Comparison of ENCODE assay signal across 28 mouse cellular contexts in genomic region chr8:71297439-71297838, GRCm38 (mm10). TPM values are rescaled to one million over a fixed set of nuclear protein-coding genes. Genes with fewer than 3 reads are reported as not detected.
DNase-seq lines count a peak whose midpoint lies in the region; ATAC-seq and TF ChIP-seq lines count a peak whose summit lies in the region.
"Had no signal": no experiment of that assay in that cellular context is flagged by ENCODE, and none has a peak within 500 bp of the region (broad histone marks: within the 10 kb centered on the region; RNA-seq: fewer than 3 reads in every experiment).

No protein-coding gene starts in this region.

- TF ChIP-seq CTCF in gastrocnemius, adult 2 months (IDR thresholded peaks at IDR 0.05), result no peak
- TF ChIP-seq CTCF in bone marrow macrophage, adult 2 months (IDR thresholded peaks at IDR 0.05; ENCODE audit: low read depth, low read length), result no peak
- no peak for TF ChIP-seq CTCF in kidney, adult 2 months (conservative IDR thresholded peaks at IDR 0.05; ENCODE audit: insufficient read depth, insufficient read length, low read depth, low read length)

- no peak overlapping the region for H3K9ac ChIP-seq in liver, embryonic 13.5 days
- H3K9ac ChIP-seq: embryonic facial prominence, embryonic 13.5 days; forebrain, embryonic 12.5 days; forebrain, embryonic 15.5 days; hindbrain, embryonic 13.5 days; intestine, embryonic 15.5 days had no signal

- no peak overlapping the region for H3K4me2 ChIP-seq in liver, embryonic 13.5 days
- H3K4me2 ChIP-seq: embryonic facial prominence, embryonic 13.5 days; forebrain, embryonic 12.5 days; forebrain, embryonic 15.5 days; heart, embryonic 11.5 days; hindbrain, embryonic 13.5 days; intestine, embryonic 15.5 days had no signal

- H3K9me3 ChIP-seq in liver, embryonic 13.5 days (replicated peaks), result no peaks in the 10 kb centered on the region
- H3K9me3 ChIP-seq: forebrain, embryonic 15.5 days; hindbrain, embryonic 13.5 days; intestine, embryonic 15.5 days had no signal

- 70% methylated on average over 1 of the region's 1 CpGs for WGBS in liver, embryonic 13.5 days (ENCODE audit: insufficient replicate concordance)
- 85% methylated on average over 1 of the region's 1 CpGs for WGBS in kidney, adult 2 months

- no peak for DNase-seq in gastrocnemius, adult 2 months
- no peak for DNase-seq in gastrocnemius, postnatal 4 days (ENCODE audit: low spot score in 2 of 2)
- no peak for DNase-seq in liver, embryonic 13.5 days
- DNase-seq in liver, result no peak
- DNase-seq in A20 (ENCODE audit: low read depth, low spot score), result peak; percentile 59
- DNase-seq in kidney, adult 2 months, result no peak
- no peak for DNase-seq in left cerebral cortex, postnatal 36 days (ENCODE audit: low spot score in 2 of 2)
- DNase-seq: adrenal gland, adult 8-10 months; adrenal gland, postnatal 25 days; B cell, adult 2 months; cerebellum, adult 11-12 months; cerebellum, adult 8-10 months; cerebellum, postnatal 10 days; cerebellum, postnatal 36 days; embryo, embryonic 11 days; gastrocnemius, postnatal 10 days; gastrocnemius, postnatal 36 days had no signal

- no peak overlapping the region for H3K4me3 ChIP-seq in gastrocnemius, adult 2 months
- no peak overlapping the region for H3K4me3 ChIP-seq in liver, embryonic 13.5 days (replicated peaks)
- H3K4me3 ChIP-seq in bone marrow macrophage, adult 2 months (ENCODE audit: insufficient read depth, low read length), result no peak overlapping the region
- H3K4me3 ChIP-seq in kidney, adult 2 months (ENCODE audit: insufficient read depth, low read depth, low read length), result no peak overlapping the region
- H3K4me3 ChIP-seq: embryonic facial prominence, embryonic 10.5 days; embryonic facial prominence, embryonic 13.5 days; erythroblast, embryonic 14.5 days; forebrain, embryonic 12.5 days; forebrain, embryonic 15.5 days; hindbrain, embryonic 10.5 days; hindbrain, embryonic 13.5 days; intestine, embryonic 15.5 days had no signal

- no peaks in the 10 kb centered on the region for H3K27me3 ChIP-seq in liver, embryonic 13.5 days
- no peaks in the 10 kb centered on the region for H3K27me3 ChIP-seq in kidney, adult 2 months (replicated peaks; ENCODE audit: control insufficient read depth, insufficient read depth, low read length)
- H3K27me3 ChIP-seq: embryonic facial prominence, embryonic 13.5 days; forebrain, embryonic 12.5 days; forebrain, embryonic 15.5 days; hindbrain, embryonic 13.5 days; intestine, embryonic 15.5 days had no signal

- no peak for ATAC-seq in liver, embryonic 13.5 days (ENCODE audit: low read depth)
- ATAC-seq: forebrain, embryonic 15.5 days; hindbrain, embryonic 16.5 days; intestine, embryonic 15.5 days had no signal

- intact Hi-C loops in gastrocnemius, adult 2 months (cut with DNase I), result no loop called here
- intact Hi-C loops in left cerebral cortex, postnatal 36 days (cut with DNase I), result no loop called here

- H3K27ac ChIP-seq in gastrocnemius, adult 2 months, result peak overlapping the region; percentile 60
- H3K27ac ChIP-seq in liver, embryonic 13.5 days, result peak overlapping the region; percentile 54; the same call in 1 of the 2 replicates
- peak overlapping the region; percentile 96 for H3K27ac ChIP-seq in bone marrow macrophage, adult 2 months (ENCODE audit: insufficient read depth, low read depth, low read length)
- H3K27ac ChIP-seq in kidney, adult 2 months (ENCODE audit: insufficient read depth, low read depth, low read length), result no peak overlapping the region
- H3K27ac ChIP-seq: embryonic facial prominence, embryonic 10.5 days; embryonic facial prominence, embryonic 13.5 days; forebrain, embryonic 12.5 days; forebrain, embryonic 15.5 days; hindbrain, embryonic 10.5 days; hindbrain, embryonic 13.5 days; intestine, embryonic 15.5 days had no signal

- H3K4me1 ChIP-seq in liver, embryonic 13.5 days (replicated peaks), result peaks cover 12% of the 10 kb centered on the region
- peaks cover 65% of the 10 kb centered on the region for H3K4me1 ChIP-seq in bone marrow macrophage, adult 2 months (ENCODE audit: control insufficient read depth, insufficient read depth, low read length)
- H3K4me1 ChIP-seq in kidney, adult 2 months (ENCODE audit: control insufficient read depth, insufficient read depth, low read length), result no peaks in the 10 kb centered on the region
- H3K4me1 ChIP-seq: embryonic facial prominence, embryonic 10.5 days; embryonic facial prominence, embryonic 13.5 days; forebrain, embryonic 12.5 days; forebrain, embryonic 15.5 days; hindbrain, embryonic 10.5 days; hindbrain, embryonic 13.5 days; intestine, embryonic 15.5 days had no signal

- no peak for TF ChIP-seq POLR2A in bone marrow macrophage, adult 2 months (IDR thresholded peaks at IDR 0.05; ENCODE audit: borderline replicate concordance, low read depth, low read length)
- no peak for TF ChIP-seq POLR2A in kidney, adult 2 months (IDR thresholded peaks at IDR 0.05; ENCODE audit: low read depth, low read length)

- H3K36me3 ChIP-seq in liver, embryonic 13.5 days, result peaks cover 50% of the 10 kb centered on the region
- H3K36me3 ChIP-seq in kidney, adult 2 months (ENCODE audit: control insufficient read depth, insufficient read depth, low read length), result no peaks in the 10 kb centered on the region

RNA-seq across cellular contexts. Expression of gene Haus8, which starts 24.7 kb away (rescaled TPM):
- 1 to 10 TPM; 5.5 to 7.9 TPM for total RNA-seq in gastrocnemius, adult 2 months (2021)
- 10 to 100 TPM; 12.9 to 15.2 TPM for total RNA-seq in gastrocnemius, postnatal 4 days (2021)
- 57.4 and 61.4 TPM in 2 replicates for polyA plus RNA-seq in liver, embryonic 13.5 days (2015; fragmentation: Nextera tagmentation; extraction: Ambion mirVana)
- 77.6 and 77.8 TPM in 2 replicates for polyA plus RNA-seq in bone marrow macrophage, adult 2 months (2012; ENCODE audit: insufficient read depth, insufficient read length, missing spikeins)
- 3.1 and 3.6 TPM in 2 replicates for polyA plus RNA-seq in kidney, adult 2 months (2012; rRNA removed)
- 10 to 100 TPM; 12.3 to 15.8 TPM for total RNA-seq in left cerebral cortex, postnatal 36 days (2021)

RNA-seq across cellular contexts. Expression of gene Myo9b, which starts 24.9 kb away (rescaled TPM):
- 1 to 10 TPM; 6.1 to 9.3 TPM for total RNA-seq in gastrocnemius, adult 2 months (2021)
- 10 to 100 TPM; 35.7 to 45.0 TPM for total RNA-seq in gastrocnemius, postnatal 4 days (2021)
- polyA plus RNA-seq in liver, embryonic 13.5 days (2015; fragmentation: Nextera tagmentation; extraction: Ambion mirVana), result 6.8 and 7.3 TPM in 2 replicates
- 94.0 and 107 TPM in 2 replicates for polyA plus RNA-seq in bone marrow macrophage, adult 2 months (2012; ENCODE audit: insufficient read depth, insufficient read length, missing spikeins)
- 11.4 and 12.0 TPM in 2 replicates for polyA plus RNA-seq in kidney, adult 2 months (2012; rRNA removed)
- 10 to 100 TPM; 24.3 to 39.4 TPM for total RNA-seq in left cerebral cortex, postnatal 36 days (2021)
